ENCODE assay signal across 9 mouse cellular contexts in genomic region chr3:137976943-137977628, GRCm38 (mm10). TPM values are rescaled to one million over a fixed set of nuclear protein-coding genes. Genes with fewer than 3 reads are reported as not detected.
DNase-seq lines count a peak whose midpoint lies in the region; ATAC-seq and TF ChIP-seq lines count a peak whose summit lies in the region.
"Had no signal": no experiment of that assay in that cellular context is flagged by ENCODE, and none has a peak within 500 bp of the region (broad histone marks: within the 10 kb centered on the region; RNA-seq: fewer than 3 reads in every experiment).

No protein-coding gene starts in this region.

- TF ChIP-seq CTCF in ES-Bruce4 (IDR thresholded peaks at IDR 0.05; ENCODE audit: low read depth, low read length): no peak
- no peak for TF ChIP-seq CTCF in liver, postnatal 0 days (IDR thresholded peaks at IDR 0.05; ENCODE audit: low read depth)
- no peak for TF ChIP-seq CTCF in cerebellum, adult 2 months (IDR thresholded peaks at IDR 0.05; ENCODE audit: borderline replicate concordance, insufficient read depth, low read depth, low read length)

- peak; percentile 57; the same call in 1 of the 2 replicates for TF ChIP-seq EP300 in ES-Bruce4 (IDR thresholded peaks at IDR 0.05; ENCODE audit: insufficient read depth, low read depth, low read length)
- TF ChIP-seq EP300 in liver, postnatal 0 days (IDR thresholded peaks at IDR 0.05; ENCODE audit: low read depth): no peak

- no peak for TF ChIP-seq POLR2A in ES-Bruce4 (IDR thresholded peaks at IDR 0.05; ENCODE audit: insufficient read depth, low read length)
- TF ChIP-seq POLR2A in cerebellum, adult 2 months (IDR thresholded peaks at IDR 0.05; ENCODE audit: borderline replicate concordance, insufficient read depth, low read length): no peak

- no peaks in the 10 kb centered on the region for H3K9me3 ChIP-seq in ES-Bruce4 (replicated peaks; ENCODE audit: control insufficient read depth, insufficient read depth, low read length, poor library complexity, severe bottlenecking)
- no peaks in the 10 kb centered on the region for H3K9me3 ChIP-seq in forebrain, embryonic 16.5 days (ENCODE audit: control insufficient read depth, low read length)
- H3K9me3 ChIP-seq in liver, postnatal 0 days (ENCODE audit: low read length): no peaks in the 10 kb centered on the region
- H3K9me3 ChIP-seq: heart, embryonic 12.5 days had no signal

- DNase-seq in MN1 (ENCODE audit: low spot score): peak; percentile 13
- DNase-seq in liver, postnatal 0 days: no peak
- DNase-seq in cerebellum, adult 2 months: no peak
- DNase-seq in layer of hippocampus, adult 9-10 months (ENCODE audit: low spot score): no peak
- no peak for DNase-seq in thymus, postnatal 25 days
- DNase-seq: thymus, adult 18-20 months had no signal

- H3K4me1 ChIP-seq in ES-Bruce4 (ENCODE audit: control insufficient read depth, insufficient read depth, low read length): peaks cover 5% of the 10 kb centered on the region
- peaks cover 14% of the 10 kb centered on the region for H3K4me1 ChIP-seq in forebrain, embryonic 16.5 days (replicated peaks; ENCODE audit: control insufficient read depth, insufficient read depth, low read length)
- peaks cover 64% of the 10 kb centered on the region for H3K4me1 ChIP-seq in liver, postnatal 0 days (ENCODE audit: insufficient read depth)
- no peaks in the 10 kb centered on the region for H3K4me1 ChIP-seq in cerebellum, adult 2 months (ENCODE audit: control insufficient read depth, insufficient read depth, low read length)

- 0 out of 2 replicates have a peak overlapping the region, but pooled peaks have one; percentile 10 for H3K4me3 ChIP-seq in ES-Bruce4 (ENCODE audit: low read depth, low read length)
- no peak overlapping the region for H3K4me3 ChIP-seq in forebrain, embryonic 16.5 days (replicated peaks; ENCODE audit: low read length)
- no peak overlapping the region for H3K4me3 ChIP-seq in liver, postnatal 0 days (ENCODE audit: low read depth, low read length)
- no peak overlapping the region for H3K4me3 ChIP-seq in cerebellum, adult 2 months (replicated peaks; ENCODE audit: insufficient read depth, low read depth, low read length)
- H3K4me3 ChIP-seq: heart, embryonic 12.5 days had no signal

- peak overlapping the region; percentile 80 for H3K27ac ChIP-seq in ES-Bruce4 (ENCODE audit: insufficient read depth, low read length)
- H3K27ac ChIP-seq in forebrain, embryonic 16.5 days (ENCODE audit: low read length): peak overlapping the region; percentile 71
- 0 out of 2 replicates have a peak overlapping the region, but pooled peaks have one; percentile 9 for H3K27ac ChIP-seq in liver, postnatal 0 days (ENCODE audit: low read depth)
- no peak overlapping the region for H3K27ac ChIP-seq in cerebellum, adult 2 months (ENCODE audit: insufficient read depth, low read length)

- no peak overlapping the region; the same call in 1 of the 2 replicates for H3K4me2 ChIP-seq in forebrain, embryonic 16.5 days (ENCODE audit: low read length)
- H3K4me2 ChIP-seq in liver, postnatal 0 days (ENCODE audit: low read depth, low read length): peak overlapping the region; percentile 78
- H3K4me2 ChIP-seq: heart, embryonic 12.5 days had no signal

- 13% methylated on average over 9 of the region's 9 CpGs for WGBS in forebrain, embryonic 16.5 days
- 60% methylated on average over 9 of the region's 9 CpGs for WGBS in liver, postnatal 0 days (ENCODE audit: insufficient replicate concordance)
- WGBS in cerebellum, adult 2 months: 52% methylated on average over 9 of the region's 9 CpGs

- peak; percentile 65 for ATAC-seq in forebrain, embryonic 16.5 days
- no peak for ATAC-seq in liver, postnatal 0 days

- no peak overlapping the region; the same call in 1 of the 2 replicates for H3K9ac ChIP-seq in ES-Bruce4 (ENCODE audit: low read depth, poor library complexity, severe bottlenecking)
- peak overlapping the region; percentile 16; the same call in 1 of the 2 replicates for H3K9ac ChIP-seq in forebrain, embryonic 16.5 days (replicated peaks; ENCODE audit: low read depth, low read length)
- H3K9ac ChIP-seq in liver, postnatal 0 days (replicated peaks): peak overlapping the region; percentile 6; the same call in 1 of the 2 replicates
- H3K9ac ChIP-seq: heart, embryonic 12.5 days had no signal

- no peaks in the 10 kb centered on the region for H3K27me3 ChIP-seq in ES-Bruce4 (ENCODE audit: control insufficient read depth, insufficient read depth, low read length, poor library complexity, severe bottlenecking)
- H3K27me3 ChIP-seq in forebrain, embryonic 16.5 days (replicated peaks; ENCODE audit: control insufficient read depth, insufficient read depth, low read length): no peaks in the 10 kb centered on the region
- H3K27me3 ChIP-seq in liver, postnatal 0 days (ENCODE audit: insufficient read depth, low read length): no peaks in the 10 kb centered on the region
- no peaks in the 10 kb centered on the region for H3K27me3 ChIP-seq in cerebellum, adult 2 months (ENCODE audit: control insufficient read depth, insufficient read depth, low read length)
- H3K27me3 ChIP-seq: heart, embryonic 12.5 days had no signal

- H3K36me3 ChIP-seq in ES-Bruce4 (ENCODE audit: control insufficient read depth, insufficient read depth, low read length, poor library complexity, severe bottlenecking): no peaks in the 10 kb centered on the region
- no peaks in the 10 kb centered on the region for H3K36me3 ChIP-seq in forebrain, embryonic 16.5 days (ENCODE audit: control insufficient read depth, insufficient read depth)
- peaks cover 7% of the 10 kb centered on the region for H3K36me3 ChIP-seq in liver, postnatal 0 days (replicated peaks; ENCODE audit: insufficient read depth, low read length)

RNA-seq across cellular contexts. Expression of gene Dapp1, which starts 4.3 kb away (rescaled TPM):
- 3.2 and 9.9 TPM in 2 replicates for polyA plus RNA-seq in ES-Bruce4 (2011; ENCODE audit: insufficient read depth, insufficient read length, low read depth, missing spikeins)
- polyA plus RNA-seq in forebrain, embryonic 16.5 days (2015; fragmentation: Nextera tagmentation; extraction: Ambion mirVana): 4.1 and 4.3 TPM in 2 replicates
- 9.6 and 10.3 TPM in 2 replicates for polyA plus RNA-seq in liver, postnatal 0 days (2015; fragmentation: Nextera tagmentation; extraction: Ambion mirVana)
- polyA plus RNA-seq in cerebellum, adult 2 months (2012; rRNA removed): 0.79 and 1.1 TPM in 2 replicates

RNA-seq across cellular contexts. Expression of gene Lamtor3, which starts 58.8 kb away (rescaled TPM):
- 47.1 and 55.3 TPM in 2 replicates for polyA plus RNA-seq in ES-Bruce4 (2011; ENCODE audit: insufficient read depth, insufficient read length, low read depth, missing spikeins)
- polyA plus RNA-seq in forebrain, embryonic 16.5 days (2015; fragmentation: Nextera tagmentation; extraction: Ambion mirVana): 141 and 145 TPM in 2 replicates
- 44.3 and 46.5 TPM in 2 replicates for polyA plus RNA-seq in liver, postnatal 0 days (2015; fragmentation: Nextera tagmentation; extraction: Ambion mirVana)
- 92.8 and 95.0 TPM in 2 replicates for polyA plus RNA-seq in cerebellum, adult 2 months (2012; rRNA removed)
